Mouse (Mus musculus) liver, adult 2 months (tissue): ENCODE measurements around the gene Dcun1d3. TPM values are rescaled to one million over a fixed set of nuclear protein-coding genes. Genes with fewer than 3 reads are reported as not detected.

Experiments used
- DNase-seq: peaks from one replicate; pipeline ENCODE4 v3.0.0-alpha.2; 2011; ENCODE audit warnings: low read depth, low spot score; ENCODE audit errors: extremely low read depth
- H3K27ac ChIP-seq: fragments of 200-500 bp; replicated peaks from 2 replicates; pipeline ENCODE4 v1.5.1; 2012; ENCODE audit warnings: low read depth, mild to moderate bottlenecking, control low read depth, inconsistent platforms, low read length; ENCODE audit not compliant: insufficient read depth
- H3K27me3 ChIP-seq: fragments of 200-500 bp; 2 replicates; pipeline ENCODE4 v1.6.1; 2012; ENCODE audit warnings: mild to moderate bottlenecking, moderate library complexity, low read length, inconsistent platforms; ENCODE audit not compliant: control insufficient read depth, insufficient read depth
- H3K36me3 ChIP-seq: fragments of 200-500 bp; 2 replicates; pipeline ENCODE4 v1.6.1; 2012; ENCODE audit warnings: low read length, inconsistent platforms; ENCODE audit not compliant: control insufficient read depth, insufficient read depth
- H3K4me1 ChIP-seq: fragments of 200-500 bp; 2 replicates; pipeline ENCODE4 v1.6.1; 2011; ENCODE audit warnings: low read length; ENCODE audit not compliant: control insufficient read depth, insufficient read depth
- H3K4me3 ChIP-seq: fragments of 200-500 bp; 2 replicates; pipeline ENCODE4 v1.5.1; 2011; ENCODE audit warnings: low read depth, mild to moderate bottlenecking, control low read depth, low read length, moderate library complexity; ENCODE audit not compliant: insufficient read depth
- H3K79me2 ChIP-seq: fragments of 200-500 bp; 2 replicates; pipeline ENCODE4 v1.6.1; 2012; ENCODE audit warnings: inconsistent platforms, mild to moderate bottlenecking, low read length, moderate library complexity; ENCODE audit not compliant: control insufficient read depth, insufficient read depth
- H3K9ac ChIP-seq: fragments of 200-500 bp; 2 replicates; pipeline ENCODE4 v1.6.1; 2012; ENCODE audit warnings: low read depth, mild to moderate bottlenecking, control low read depth, inconsistent platforms, low read length
- CTCF ChIP-seq: fragments of 200-500 bp; IDR thresholded peaks from 2 replicates; pipeline ENCODE4 v1.5.1; 2011; ENCODE audit warnings: low read depth, low read length, control low read depth
- POLR2A ChIP-seq: fragments of 200-500 bp; IDR thresholded peaks from 2 replicates; pipeline ENCODE4 v1.6.1; 2011; ENCODE audit warnings: low read length, control low read depth; ENCODE audit not compliant: insufficient read depth; ENCODE audit errors: extremely low read depth
- WGBS: fragments of 180-500 bp; shearing (Covaris S2); methylation state at CpG from one replicate; pipeline ENCODE4 v1.1.7; 2018; 5-methylcytosine and 5-hydroxymethylcytosine counted together
- polyA plus RNA-seq: library from polyadenylated mRNA; depleted of rRNA; stranded (reverse); fragments of >200 nt; gene quantifications from 2 replicates; pipeline ENCODE4 v1.2.3, GENCODE M21; 2012
- total RNA-seq: library from RNA; depleted of rRNA; stranded (reverse); fragments of >200 nt; gene quantifications from 2 replicates; pipeline ENCODE4 v1.2.3, GENCODE M21; 2014

The Dcun1d3 gene
- total and polyA plus RNA-seq, 2 experiments = 5.3 to 5.7 TPM

- H3K27me3 ChIP-seq = no peaks in the 10 kb centered on the region
- WGBS = 32% methylated on average over 5 of the region's 5 CpGs
- peak; percentile 63 for DNase-seq
- H3K9ac ChIP-seq = no peak overlapping the region
- TF ChIP-seq POLR2A (no peak), CTCF (no peak)
- H3K79me2 ChIP-seq = no peaks in the 10 kb centered on the region
- H3K27ac ChIP-seq = no peak overlapping the region
- no peak overlapping the region for H3K4me3 ChIP-seq
- peaks cover 2% of the 10 kb centered on the region; the same call in 1 of the 2 replicates for H3K36me3 ChIP-seq
- H3K4me1 ChIP-seq = peaks cover 7% of the 10 kb centered on the region; the same call in 1 of the 2 replicates
These were observed 45.4 kb downstream of the Dcun1d3 start for GRCm38 (mm10) chr7:119850737-119851136.

- WGBS = 0% methylated on average over 1 of the region's 1 CpGs
- Histone ChIP-seq H3K4me1 (peaks cover 7% of the 10 kb centered on the region; the same call in 1 of the 2 replicates), H3K4me3 (no peak overlapping the region), H3K27ac (no peak overlapping the region), H3K79me2 (no peaks in the 10 kb centered on the region), H3K27me3 (no peaks in the 10 kb centered on the region), H3K36me3 (peaks cover 2% of the 10 kb centered on the region; the same call in 1 of the 2 replicates), H3K9ac (no peak overlapping the region)
- DNase-seq = peak; percentile 56
- TF ChIP-seq CTCF (peak; percentile 80), POLR2A (no peak)
These were observed 47.0 kb downstream of the Dcun1d3 start for GRCm38 (mm10) chr7:119849096-119849495.

GRCm38 (mm10) chr7:119847396-119847795, 48.7 kb downstream of the Dcun1d3 start:
- H3K27me3 ChIP-seq = no peaks in the 10 kb centered on the region
- no peak overlapping the region for H3K27ac ChIP-seq
- peaks cover 7% of the 10 kb centered on the region; the same call in 1 of the 2 replicates for H3K4me1 ChIP-seq
- DNase-seq = peak; percentile 87
- no peak overlapping the region for H3K4me3 ChIP-seq
- no peak overlapping the region for H3K9ac ChIP-seq
- WGBS = 26% methylated on average over 2 of the region's 2 CpGs
- no peak for TF ChIP-seq POLR2A
- no peak for TF ChIP-seq CTCF
- H3K79me2 ChIP-seq = no peaks in the 10 kb centered on the region
- no peaks in the 10 kb centered on the region; the same call in 1 of the 2 replicates for H3K36me3 ChIP-seq

- no peaks in the 10 kb centered on the region for H3K27me3 ChIP-seq
- H3K36me3 ChIP-seq = no peaks in the 10 kb centered on the region; the same call in 1 of the 2 replicates
- H3K79me2 ChIP-seq = no peaks in the 10 kb centered on the region
- H3K4me3 ChIP-seq = no peak overlapping the region
- no peak overlapping the region for H3K9ac ChIP-seq
- no peak for DNase-seq
- H3K4me1 ChIP-seq = peaks cover 5% of the 10 kb centered on the region; the same call in 1 of the 2 replicates
- H3K27ac ChIP-seq = no peak overlapping the region
- WGBS = 84% methylated on average over 2 of the region's 2 CpGs
- TF ChIP-seq CTCF (no peak), POLR2A (no peak)
These were observed 50.6 kb downstream of the Dcun1d3 start for GRCm38 (mm10) chr7:119845541-119845940.

GRCm38 (mm10) chr7:119841820-119842449, 54.2 kb downstream of the Dcun1d3 start:
- TF ChIP-seq CTCF = no peak
- no peak for TF ChIP-seq POLR2A
- Histone ChIP-seq H3K36me3 (no peaks in the 10 kb centered on the region; the same call in 1 of the 2 replicates), H3K4me1 (no peaks in the 10 kb centered on the region), H3K9ac (no peak overlapping the region), H3K27me3 (no peaks in the 10 kb centered on the region), H3K79me2 (no peaks in the 10 kb centered on the region), H3K4me3 (no peak overlapping the region), H3K27ac (no peak overlapping the region)
- DNase-seq = no peak
- WGBS = 98% methylated on average over 4 of the region's 4 CpGs

- H3K4me1 ChIP-seq = no peaks in the 10 kb centered on the region
- H3K27ac ChIP-seq = no peak overlapping the region
- TF ChIP-seq POLR2A = no peak
- no peak for TF ChIP-seq CTCF
- H3K27me3 ChIP-seq = no peaks in the 10 kb centered on the region
- 92% methylated on average over 4 of the region's 4 CpGs for WGBS
- DNase-seq = no peak
- no peaks in the 10 kb centered on the region for H3K36me3 ChIP-seq
- H3K9ac ChIP-seq = no peak overlapping the region
- no peaks in the 10 kb centered on the region for H3K79me2 ChIP-seq
- no peak overlapping the region for H3K4me3 ChIP-seq
These were observed 59.9 kb downstream of the Dcun1d3 start for GRCm38 (mm10) chr7:119835996-119836777.
